Mouse (Mus musculus): Measurements from ENCODE around the gene Angptl7. TPM values are rescaled to one million over a fixed set of nuclear protein-coding genes. Genes with fewer than 3 reads are reported as not detected.

Gene Angptl7
- polyA plus RNA-seq, 1 experiment from 2014 or later: 0.44 TPM

Other genes with a start within 250 kb of the Angptl7 start
- 13.3 and 15.3 TPM in 2 replicates for gene Disp3, start 212.5 kb downstream of the Angptl7 start, polyA plus RNA-seq (2015; fragmentation: Nextera tagmentation; extraction: Ambion mirVana)
- 18.4 and 20.2 TPM in 2 replicates for gene Ubiad1, start 55.7 kb downstream of the Angptl7 start, polyA plus RNA-seq (2015; fragmentation: Nextera tagmentation; extraction: Ambion mirVana)
- gene Mtor, start 51.8 kb downstream of the Angptl7 start, polyA plus RNA-seq (2015; fragmentation: Nextera tagmentation; extraction: Ambion mirVana): 22.7 and 22.8 TPM in 2 replicates
- gene Exosc10, start 58.0 kb upstream of the Angptl7 start, polyA plus RNA-seq (2015; fragmentation: Nextera tagmentation; extraction: Ambion mirVana): 88.5 and 91.7 TPM in 2 replicates
- gene Srm, start 91.0 kb upstream of the Angptl7 start, polyA plus RNA-seq (2015; fragmentation: Nextera tagmentation; extraction: Ambion mirVana): 181 and 194 TPM in 2 replicates
- gene Masp2, start 102.1 kb upstream of the Angptl7 start, polyA plus RNA-seq (2015; fragmentation: Nextera tagmentation; extraction: Ambion mirVana): 0.43 and 1.2 TPM in 2 replicates
- gene Tardbp, start 126.6 kb upstream of the Angptl7 start, polyA plus RNA-seq (2015; fragmentation: Nextera tagmentation; extraction: Ambion mirVana): 167 and 192 TPM in 2 replicates
- not detected in 2 replicates for gene Gm572, start 142.9 kb upstream of the Angptl7 start, polyA plus RNA-seq (2015; fragmentation: Nextera tagmentation; extraction: Ambion mirVana)

All from hindbrain, embryonic 15.5 days (tissue).